Mouse (Mus musculus) lung, postnatal 0 days (tissue): ENCODE results near the gene Eps8l1.

Experiments
- CTCF ChIP-seq: IDR thresholded peaks from 2 replicates; pipeline ENCODE4 v1.5.1; 2016; ENCODE audit warnings: antibody characterized with exemption, mild to moderate bottlenecking
- EP300 ChIP-seq: IDR thresholded peaks from 2 replicates; pipeline ENCODE4 v1.6.1; 2016; ENCODE audit warnings: antibody characterized with exemption, mild to moderate bottlenecking, control low read depth

GRCm38 (mm10) chr7:4500892-4501471 lies 40.5 kb downstream of the Eps8l1 start:
- no peak for TF ChIP-seq EP300
- no peak for TF ChIP-seq CTCF
